Mouse (Mus musculus) lung, postnatal 25 days (tissue): Measurements from ENCODE around the gene 2410002F23Rik.
"Not testable (repeated sequence)": the region's sequence is repeated elsewhere in the genome, so short reads cannot be mapped to it uniquely, and the experiment has no call there.

ENCODE experiments used
- DNase-seq: peaks from one replicate; pipeline ENCODE4 v3.0.0; 2022; ENCODE audit warnings: low spot score

2410002F23Rik gene

GRCm38 (mm10) chr7:44246055-44246983, at the start of gene 2410002F23Rik, which contains the start of gene 1700028J19Rik:
Gene 2410002F23Rik (plus strand): TSS chr7:44246722.
Gene 1700028J19Rik (minus strand): TSS chr7:44246695.
- peak; percentile 90 for DNase-seq

DNA sequence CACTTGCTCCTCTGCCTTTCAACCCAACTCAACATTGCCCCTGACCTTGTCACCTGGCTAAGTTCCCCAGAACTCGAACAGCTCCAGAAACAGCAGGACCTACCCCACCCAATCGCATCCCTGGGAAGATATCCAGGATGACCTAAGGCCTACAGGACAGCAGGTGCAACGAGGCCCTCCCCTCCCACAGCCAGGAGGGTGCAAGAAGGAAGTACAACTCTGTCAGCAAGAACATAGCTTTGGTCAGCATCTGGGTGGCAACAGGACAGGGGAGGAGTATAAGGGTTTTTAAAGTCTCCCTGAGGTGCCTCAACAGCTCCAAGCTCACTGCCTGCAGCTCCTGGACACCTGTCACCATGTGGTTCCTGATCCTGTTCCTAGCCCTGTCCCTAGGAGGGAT, 48.6 kb upstream of the 2410002F23Rik start, which contains the start of gene Klk1b3:
Klk1b3 (plus strand) TSS at position 301 of the 400 bp plus-strand sequence.
- DNase-seq = no peak

- not testable (repeated sequence) for DNase-seq
Observed at GRCm38 (mm10) chr7:44207135-44207534, 39.4 kb upstream of the 2410002F23Rik start, which contains the start of gene Klk1b4. Gene Klk1b4 (plus strand): TSS chr7:44207435.

GRCm38 (mm10) chr7:44208307-44208706, 38.2 kb upstream of the 2410002F23Rik start:
- no peak for DNase-seq

GRCm38 (mm10) chr7:44215645-44216044, 30.9 kb upstream of the 2410002F23Rik start, which contains the start of gene Klk1b5:
Gene Klk1b5 (plus strand): TSS chr7:44215945.
- no peak for DNase-seq

- DNase-seq = not testable (repeated sequence)
Observed at GRCm38 (mm10) chr7:44221601-44222000, 24.9 kb upstream of the 2410002F23Rik start.

DNA sequence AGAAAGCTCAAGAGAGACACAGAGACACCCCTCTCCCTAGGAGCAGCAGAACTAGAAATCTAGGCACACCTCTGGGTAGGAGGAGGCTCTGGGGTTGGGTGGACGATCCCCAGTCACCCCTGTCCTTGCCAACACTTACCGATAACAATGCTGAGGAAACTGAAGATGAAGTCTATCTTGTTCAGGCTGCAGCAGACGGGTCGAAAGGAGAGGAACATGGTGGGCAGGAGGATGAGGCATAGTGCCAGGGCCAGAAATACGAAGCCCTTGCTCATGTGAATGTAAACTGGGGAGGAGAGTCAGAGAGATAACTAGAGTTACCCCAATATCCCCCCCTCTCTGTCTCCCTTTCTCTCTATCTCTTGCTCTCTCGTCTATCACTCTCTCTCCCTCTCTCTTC, 24.2 kb upstream of the 2410002F23Rik start:
- DNase-seq = not testable (repeated sequence)

- no peak for DNase-seq
Observed at GRCm38 (mm10) chr7:44225076-44225475, 21.4 kb upstream of the 2410002F23Rik start, which contains the start of gene Klk1. Gene Klk1 (plus strand): TSS chr7:44225360.

DNA sequence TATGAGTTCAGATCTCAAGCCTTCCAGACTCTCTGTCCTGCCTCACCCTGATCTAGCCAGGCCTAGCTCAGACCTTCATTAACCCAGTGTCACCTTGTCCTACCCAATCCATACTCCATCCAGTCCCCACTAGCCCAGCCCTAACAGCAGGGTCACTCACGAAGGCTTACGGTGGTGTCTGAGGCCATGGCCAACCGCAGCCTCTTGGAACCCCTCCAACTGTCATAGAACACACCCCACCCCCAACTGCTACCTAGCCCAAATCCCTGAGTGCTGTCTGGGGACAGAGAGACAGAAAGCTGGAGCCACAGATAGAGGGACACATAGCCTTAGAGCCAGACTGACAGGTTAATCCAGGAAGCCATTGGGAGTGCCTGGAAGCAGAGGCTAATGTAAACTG, 10.6 kb upstream of the 2410002F23Rik start, which contains the start of gene Gm36864:
Gm36864 (plus strand) TSS at position 269 of the 400 bp plus-strand sequence.
- DNase-seq = no peak

DNA sequence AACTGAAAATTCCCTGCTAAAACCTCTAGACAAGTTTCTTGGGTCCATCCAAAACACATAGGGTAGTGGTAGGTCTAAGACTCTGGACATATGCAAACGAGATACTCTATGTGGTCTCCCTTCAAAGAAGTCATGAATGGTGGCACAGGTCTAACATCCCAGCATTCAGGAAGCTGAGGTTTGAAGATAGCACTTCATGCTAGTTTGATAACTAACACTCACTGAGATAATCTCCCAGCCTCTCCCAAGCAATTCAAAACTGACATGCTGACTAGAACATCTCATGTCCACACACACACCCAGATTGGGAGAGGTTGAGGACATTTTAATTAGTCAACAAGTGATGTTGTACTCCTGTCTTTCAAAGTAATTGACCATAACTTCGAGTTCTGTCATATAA, 6.6 kb upstream of the 2410002F23Rik start:
- no peak for DNase-seq

GRCm38 (mm10) chr7:44240712-44241111, 5.8 kb upstream of the 2410002F23Rik start:
- DNase-seq = no peak

GRCm38 (mm10) chr7:44241163-44241562, 5.4 kb upstream of the 2410002F23Rik start:
- no peak for DNase-seq

GRCm38 (mm10) chr7:44244080-44244479, 2.4 kb upstream of the 2410002F23Rik start:
- no peak for DNase-seq

DNA sequence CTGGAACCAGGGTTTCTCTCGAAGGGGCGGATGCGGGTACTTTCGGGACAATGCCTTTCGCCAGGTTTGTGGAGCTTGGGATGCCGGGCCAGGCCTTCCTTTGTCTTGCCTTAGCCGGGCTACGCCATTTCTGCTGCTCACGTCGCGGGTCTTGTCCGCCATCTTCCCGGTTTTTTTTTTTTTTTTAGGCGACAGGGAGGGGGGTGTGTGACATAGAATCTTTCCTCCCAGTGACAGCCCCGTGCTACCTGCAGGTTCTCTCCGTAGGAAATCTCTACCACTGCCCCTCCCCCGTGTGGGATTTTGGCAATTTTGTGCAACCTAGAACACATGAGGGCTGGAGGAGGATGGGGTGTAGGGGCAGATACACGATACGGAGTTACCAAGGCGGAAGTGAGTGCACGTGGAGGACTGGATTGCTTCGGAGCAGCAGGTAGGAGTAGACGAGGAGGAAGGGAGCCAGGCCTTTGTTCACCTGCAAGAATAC, 505 bp downstream of the 2410002F23Rik start:
- DNase-seq = peak; percentile 23

DNA sequence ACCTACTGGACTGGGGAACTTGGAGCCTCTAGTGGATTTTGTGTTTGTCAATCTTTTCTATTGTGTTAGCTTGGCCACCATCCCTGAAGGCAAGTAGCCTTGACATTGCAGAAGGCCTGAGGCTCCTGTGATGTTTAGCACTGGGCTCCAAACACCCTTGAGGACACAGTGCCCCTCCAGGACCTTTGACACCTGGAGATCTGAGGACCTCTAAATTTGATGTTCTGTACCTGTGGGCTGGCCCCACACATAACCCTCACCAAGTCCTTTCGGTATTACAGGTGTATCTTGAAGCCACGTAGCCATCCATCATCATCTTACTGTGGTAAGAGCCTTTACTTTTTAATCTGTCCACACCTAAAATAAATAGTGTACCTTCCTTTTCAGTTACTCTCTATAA, 1.4 kb downstream of the 2410002F23Rik start:
- DNase-seq = no peak

GRCm38 (mm10) chr7:44249248-44249647, 2.7 kb downstream of the 2410002F23Rik start:
- DNase-seq = no peak

DNA sequence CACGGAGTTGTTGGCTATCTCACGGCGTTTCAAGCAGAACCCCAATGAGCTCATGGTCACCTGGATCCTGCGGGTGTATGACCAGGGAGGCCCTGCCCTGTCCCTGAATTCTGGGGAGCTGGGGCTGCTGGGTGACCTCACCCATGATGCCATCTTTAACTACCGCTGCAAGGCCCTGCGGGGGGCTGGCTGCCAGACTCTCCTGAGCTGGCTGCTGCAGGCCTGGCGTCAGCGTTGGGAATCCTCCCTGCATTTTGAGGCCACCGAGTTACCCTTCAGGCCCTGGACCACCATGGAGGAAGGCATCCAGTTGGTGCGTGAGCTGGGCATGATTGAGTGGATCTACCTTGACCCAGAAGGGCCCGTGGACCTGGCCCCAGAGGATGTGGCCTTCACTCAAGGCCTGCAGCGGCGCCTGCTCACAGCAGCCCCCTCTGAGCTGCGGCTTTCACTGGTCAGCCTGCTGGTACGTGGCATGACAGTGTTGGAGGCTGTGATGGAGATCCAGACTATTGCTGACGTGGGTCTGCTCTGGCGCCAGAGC, 4.3 kb downstream of the 2410002F23Rik start:
- DNase-seq = not testable (repeated sequence)

GRCm38 (mm10) chr7:44253023-44253616, 6.6 kb downstream of the 2410002F23Rik start:
- DNase-seq = no peak

DNA sequence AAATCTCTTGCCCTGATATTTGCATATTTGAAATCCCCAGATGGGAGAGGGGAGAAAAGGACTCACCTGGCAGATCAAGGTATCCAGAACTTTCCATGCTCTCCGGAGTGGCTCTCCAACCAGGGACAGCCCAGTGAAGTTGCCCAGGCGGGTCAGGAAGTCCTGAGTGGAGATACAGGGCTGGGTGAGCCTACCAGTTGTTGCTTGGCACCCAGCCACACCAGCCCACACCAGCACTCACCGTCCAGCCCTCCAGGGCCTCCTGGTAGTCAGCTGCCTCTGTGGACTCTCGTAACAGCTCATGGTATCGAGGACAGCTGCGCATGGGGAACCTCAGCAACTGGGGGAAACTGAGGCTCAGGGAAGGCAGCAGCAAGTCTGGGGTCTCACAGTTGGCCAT, 8.4 kb downstream of the 2410002F23Rik start:
- DNase-seq = no peak

- DNase-seq = no peak
Observed at GRCm38 (mm10) chr7:44257278-44257677, 10.8 kb downstream of the 2410002F23Rik start, which contains the start of gene Acp4. Gene Acp4 (minus strand): TSS chr7:44257378.

DNA sequence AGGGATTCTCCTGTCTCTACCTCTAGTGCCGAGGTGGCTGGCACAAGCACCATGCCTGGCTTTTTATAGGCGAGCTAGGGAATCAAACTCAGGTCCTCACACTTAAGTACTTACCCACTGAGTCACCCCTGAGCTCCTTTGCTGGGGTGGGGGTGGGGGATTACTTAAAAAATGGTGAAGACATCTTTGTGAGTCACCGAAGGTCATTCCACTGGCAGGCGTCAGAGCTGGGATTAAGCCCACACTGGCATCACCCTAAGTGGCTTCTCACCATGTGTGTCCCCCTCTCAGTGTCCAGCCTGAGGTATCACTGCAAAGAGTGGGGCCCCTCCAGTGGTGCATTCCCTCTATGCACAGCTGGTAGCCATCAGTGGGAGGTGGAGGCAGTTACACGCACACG, 13.9 kb downstream of the 2410002F23Rik start:
- no peak for DNase-seq

DNA sequence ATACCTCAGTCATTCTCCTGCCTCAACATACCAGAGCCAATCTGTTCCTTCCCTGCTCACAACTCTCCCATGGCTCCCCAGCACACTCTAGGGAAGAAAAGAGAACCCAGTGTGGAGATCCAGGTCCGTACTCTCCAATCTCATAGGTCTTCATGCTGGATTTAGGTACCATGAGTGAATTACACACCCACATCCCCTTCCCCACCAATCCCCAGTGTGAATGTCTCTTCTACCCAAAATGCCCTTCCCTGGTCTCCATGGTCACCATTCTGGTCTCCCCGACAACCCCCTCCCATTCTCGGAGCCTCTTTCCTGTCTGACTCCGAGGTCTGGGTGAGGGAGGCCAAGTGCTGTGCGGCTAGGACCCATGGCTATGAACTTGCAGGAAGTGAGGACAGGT, 14.6 kb downstream of the 2410002F23Rik start, which contains the start of gene Gm15517:
Gm15517 (plus strand) TSS at position 301 of the 400 bp plus-strand sequence.
- no peak for DNase-seq
